Comparison of ENCODE assay signal across 7 mouse cellular contexts in the genomic region with DNA sequence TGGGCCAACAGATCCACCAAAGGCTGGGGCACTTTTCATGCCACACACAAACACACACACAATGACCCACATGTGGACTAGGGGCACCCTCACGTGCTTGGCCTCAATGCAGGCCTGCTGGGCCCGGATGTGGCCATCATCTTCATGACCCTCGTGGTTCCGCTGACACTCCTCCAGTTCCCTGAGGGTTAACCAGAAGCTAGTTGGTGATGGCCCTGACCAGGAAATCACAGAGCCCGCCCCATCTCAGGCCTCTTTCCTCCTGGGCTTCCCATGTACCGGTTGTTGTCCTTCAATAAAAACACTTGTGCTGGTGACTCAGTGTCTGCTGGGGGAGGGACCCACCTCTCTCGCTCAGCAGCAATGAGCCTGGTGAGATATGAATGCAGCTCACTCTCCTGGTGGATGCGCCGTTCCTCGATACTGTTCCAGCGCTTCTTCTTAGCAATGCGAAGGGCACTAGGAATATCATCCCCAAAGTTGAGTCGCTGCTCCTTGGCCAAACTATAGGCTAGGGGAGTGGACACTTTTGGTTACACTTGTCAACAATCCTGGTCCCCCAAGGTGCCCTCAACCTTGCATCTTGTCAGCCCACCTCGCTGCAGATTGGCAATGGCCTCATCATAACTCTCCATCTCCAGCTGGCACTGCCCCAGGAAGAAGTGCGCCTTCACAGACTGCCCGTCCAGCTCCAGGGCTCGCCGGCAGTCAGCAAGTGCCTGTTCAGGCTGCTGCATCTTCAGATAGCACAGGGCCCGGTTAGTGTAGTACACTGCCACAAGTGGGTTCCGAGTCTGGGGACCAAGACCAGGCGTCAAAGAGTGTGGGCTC. TPM values are rescaled to one million over a fixed set of nuclear protein-coding genes. Genes with fewer than 3 reads are reported as not detected.
DNase-seq lines count a peak whose midpoint lies in the region; ATAC-seq lines count a peak whose summit lies in the region.

No protein-coding gene starts in this region.

- H3K27ac ChIP-seq in embryonic facial prominence, embryonic 11.5 days (replicated peaks; ENCODE audit: low read depth, low read length) = no peak overlapping the region
- H3K27ac ChIP-seq in hindbrain, embryonic 16.5 days (ENCODE audit: low read depth, low read length) = peak overlapping the region; percentile 98

- H3K4me3 ChIP-seq in embryonic facial prominence, embryonic 11.5 days (ENCODE audit: low read depth, low read length) = peak overlapping the region; percentile 89
- H3K4me3 ChIP-seq in hindbrain, embryonic 16.5 days (ENCODE audit: low read length) = peak overlapping the region; percentile 74

- H3K4me1 ChIP-seq in embryonic facial prominence, embryonic 11.5 days (ENCODE audit: control insufficient read depth, insufficient read depth, low read length) = peaks cover 27% of the 10 kb centered on the region
- H3K4me1 ChIP-seq in hindbrain, embryonic 16.5 days (ENCODE audit: control insufficient read depth, insufficient read depth, low read depth, low read length) = peaks cover 71% of the 10 kb centered on the region

- H3K4me2 ChIP-seq in embryonic facial prominence, embryonic 11.5 days (ENCODE audit: low read depth, low read length) = peak overlapping the region; percentile 75
- H3K4me2 ChIP-seq in hindbrain, embryonic 16.5 days (ENCODE audit: low read length) = peak overlapping the region; percentile 78

- no peaks in the 10 kb centered on the region for H3K27me3 ChIP-seq in embryonic facial prominence, embryonic 11.5 days (ENCODE audit: control insufficient read depth, insufficient read depth, low read length)
- no peaks in the 10 kb centered on the region for H3K27me3 ChIP-seq in hindbrain, embryonic 16.5 days (replicated peaks; ENCODE audit: control insufficient read depth, insufficient read depth, low read length)

- no peaks in the 10 kb centered on the region for H3K9me3 ChIP-seq in embryonic facial prominence, embryonic 11.5 days (replicated peaks; ENCODE audit: control insufficient read depth, low read length)
- no peaks in the 10 kb centered on the region for H3K9me3 ChIP-seq in hindbrain, embryonic 16.5 days (ENCODE audit: control insufficient read depth, low read length)

- 59% methylated on average over 21 of the region's 21 CpGs for WGBS in embryonic facial prominence, embryonic 11.5 days
- WGBS in hindbrain, embryonic 16.5 days = 55% methylated on average over 21 of the region's 21 CpGs

- H3K36me3 ChIP-seq in embryonic facial prominence, embryonic 11.5 days (replicated peaks; ENCODE audit: control insufficient read depth, insufficient read depth, low read depth, low read length) = peaks cover 2% of the 10 kb centered on the region
- peaks cover 22% of the 10 kb centered on the region for H3K36me3 ChIP-seq in hindbrain, embryonic 16.5 days (ENCODE audit: control insufficient read depth, insufficient read depth, low read length)

- ATAC-seq in embryonic facial prominence, embryonic 11.5 days (replicated peaks; ENCODE audit: insufficient number of reproducible peaks, low FRiP score, low TSS enrichment, low read depth) = no peak
- no peak for ATAC-seq in hindbrain, embryonic 16.5 days

- intact Hi-C loops in left cerebral cortex, postnatal 4 days (cut with DNase I) = no loop called here

- H3K9ac ChIP-seq in embryonic facial prominence, embryonic 11.5 days (replicated peaks; ENCODE audit: low read length) = peak overlapping the region; percentile 87
- peak overlapping the region; percentile 76 for H3K9ac ChIP-seq in hindbrain, embryonic 16.5 days (ENCODE audit: low read depth, low read length)

- peak; percentile 51 for DNase-seq in urinary bladder, postnatal 14 days (ENCODE audit: low spot score)
- no peak for DNase-seq in urinary bladder, postnatal 25 days (ENCODE audit: low spot score)
- no peak for DNase-seq in embryonic facial prominence, embryonic 11.5 days (ENCODE audit: low spot score)
- DNase-seq in lung, postnatal 10 days = peak; percentile 42
- DNase-seq in left cerebral cortex, postnatal 4 days = no peak
- DNase-seq in frontal cortex, postnatal 10 days (ENCODE audit: low spot score in 2 of 2) = no peak

RNA-seq across cellular contexts. Expression of gene Stub1, which starts 1.5 kb away (rescaled TPM):
- polyA plus RNA-seq in embryonic facial prominence, embryonic 11.5 days (2014; fragmentation: Nextera tagmentation; extraction: Ambion mirVana) = 323 and 352 TPM in 2 replicates
- 397 and 428 TPM in 2 replicates for polyA plus RNA-seq in hindbrain, embryonic 16.5 days (2015; fragmentation: Nextera tagmentation; extraction: Ambion mirVana)
- 100 to 1,000 TPM; 162 to 171 TPM for total RNA-seq in left cerebral cortex, postnatal 4 days (2021)

RNA-seq across cellular contexts. Expression of gene Jmjd8, which starts 3.0 kb away (rescaled TPM):
- polyA plus RNA-seq in embryonic facial prominence, embryonic 11.5 days (2014; fragmentation: Nextera tagmentation; extraction: Ambion mirVana) = 42.0 and 47.7 TPM in 2 replicates
- 51.0 and 55.4 TPM in 2 replicates for polyA plus RNA-seq in hindbrain, embryonic 16.5 days (2015; fragmentation: Nextera tagmentation; extraction: Ambion mirVana)
- total RNA-seq in left cerebral cortex, postnatal 4 days (2021) = 10 to 100 TPM; 54.8 to 55.1 TPM

RNA-seq across cellular contexts. Expression of gene Rhbdl1, which starts 5.4 kb away (rescaled TPM):
- polyA plus RNA-seq in embryonic facial prominence, embryonic 11.5 days (2014; fragmentation: Nextera tagmentation; extraction: Ambion mirVana) = 1.1 and 1.5 TPM in 2 replicates
- polyA plus RNA-seq in hindbrain, embryonic 16.5 days (2015; fragmentation: Nextera tagmentation; extraction: Ambion mirVana) = 61.6 and 73.4 TPM in 2 replicates
- 10 to 100 TPM; 58.5 to 61.5 TPM for total RNA-seq in left cerebral cortex, postnatal 4 days (2021)

RNA-seq across cellular contexts. Expression of gene Wdr24, which starts 8.2 kb away (rescaled TPM):
- 24.5 and 26.9 TPM in 2 replicates for polyA plus RNA-seq in embryonic facial prominence, embryonic 11.5 days (2014; fragmentation: Nextera tagmentation; extraction: Ambion mirVana)
- 29.7 and 32.7 TPM in 2 replicates for polyA plus RNA-seq in hindbrain, embryonic 16.5 days (2015; fragmentation: Nextera tagmentation; extraction: Ambion mirVana)
- 10 to 100 TPM; 25.2 to 26.5 TPM for total RNA-seq in left cerebral cortex, postnatal 4 days (2021)

RNA-seq across cellular contexts. Expression of gene Gm20683, which starts 9.9 kb away (rescaled TPM):
- polyA plus RNA-seq in embryonic facial prominence, embryonic 11.5 days (2014; fragmentation: Nextera tagmentation; extraction: Ambion mirVana) = 0.36 and 1.2 TPM in 2 replicates
- polyA plus RNA-seq in hindbrain, embryonic 16.5 days (2015; fragmentation: Nextera tagmentation; extraction: Ambion mirVana) = 14.8 and 15.4 TPM in 2 replicates
- 10 to 100 TPM; 22.7 to 26.6 TPM for total RNA-seq in left cerebral cortex, postnatal 4 days (2021)

Comparison
In these comparisons a context has a peak if more than half of its experiments do, and no peak if none do; other contexts are left out.
1. DNase-seq: peak in urinary bladder, postnatal 14 days (single experiment) and lung, postnatal 10 days (single experiment); none in urinary bladder, postnatal 25 days (single experiment), embryonic facial prominence, embryonic 11.5 days (single experiment), left cerebral cortex, postnatal 4 days (single experiment) and frontal cortex, postnatal 10 days (0 of 2).
2. RNA of gene Rhbdl1, which starts 5.4 kb away (polyA plus RNA-seq): 61.6 to 73.4 TPM in hindbrain, embryonic 16.5 days; 1.1 to 1.5 TPM in embryonic facial prominence, embryonic 11.5 days; every median in the first group is over 10 times any median in the second.